Mouse (Mus musculus) liver, embryonic 12.5 days (tissue): ENCODE results near the gene Selplg. TPM values are rescaled to one million over a fixed set of nuclear protein-coding genes. Genes with fewer than 3 reads are reported as not detected.
A peak's percentile ranks its signal among the peaks of the same experiment; 100 is the strongest.
"Not testable (repeated sequence)": the region's sequence is repeated elsewhere in the genome, so short reads cannot be mapped to it uniquely, and the experiment has no call there.

ENCODE experiments used
- ATAC-seq: fragments of 200-750 bp; cut with Nextera tagmentation; 2 replicates; pipeline ENCODE4 v1.8.0; 2017; ENCODE audit warnings: moderate number of reproducible peaks, mild to moderate bottlenecking, moderate library complexity
- H3K27ac ChIP-seq: fragments of 300-500 bp; sonication (generic); 2 replicates; pipeline ENCODE4 v1.5.1; 2016; ENCODE audit warnings: mild to moderate bottlenecking
- H3K27me3 ChIP-seq: fragments of 300-500 bp; sonication (generic); replicated peaks from 2 replicates; pipeline ENCODE4 v1.6.1; 2016; ENCODE audit warnings: mild to moderate bottlenecking, moderate library complexity
- H3K36me3 ChIP-seq: fragments of 300-500 bp; sonication (generic); 2 replicates; pipeline ENCODE4 v1.6.1; 2016; ENCODE audit warnings: mild to moderate bottlenecking, moderate library complexity
- H3K4me1 ChIP-seq: fragments of 300-500 bp; sonication (generic); 2 replicates; pipeline ENCODE4 v1.6.1; 2016
- H3K4me2 ChIP-seq: fragments of 300-500 bp; sonication (generic); 2 replicates; pipeline ENCODE4 v1.6.1; 2016; ENCODE audit warnings: mild to moderate bottlenecking, moderate library complexity
- H3K4me3 ChIP-seq: fragments of 300-500 bp; sonication (generic); 2 replicates; pipeline ENCODE4 v1.5.1; 2016; ENCODE audit warnings: mild to moderate bottlenecking, moderate library complexity
- H3K9ac ChIP-seq: fragments of 300-500 bp; sonication (generic); 2 replicates; pipeline ENCODE4 v1.6.1; 2016; ENCODE audit warnings: mild to moderate bottlenecking, moderate library complexity
- H3K9me3 ChIP-seq: fragments of 300-500 bp; sonication (generic); replicated peaks from 2 replicates; pipeline ENCODE4 v1.6.1; 2016; ENCODE audit warnings: mild to moderate bottlenecking, moderate library complexity
- WGBS: fragments of 180-500 bp; shearing (Covaris S2); methylation state at CpG from one replicate; pipeline ENCODE4 v1.1.7; 2016; ENCODE audit not compliant: insufficient replicate concordance; 5-methylcytosine and 5-hydroxymethylcytosine counted together
- polyA plus RNA-seq: library from polyadenylated mRNA; unstranded; fragments of >200 nt; fragmentation: Nextera tagmentation; extraction: Ambion mirVana; gene quantifications from 2 replicates; pipeline ENCODE4 v1.2.1, GENCODE M21; 2016

Selplg gene
- polyA plus RNA-seq, 1 experiment from 2014 or later: 11.6 TPM

- Histone ChIP-seq H3K27ac (peak overlapping the region; percentile 50; the same call in 1 of the 2 replicates), H3K36me3 (peaks cover under 1% of the 10 kb centered on the region), H3K4me3 (no peak overlapping the region), H3K27me3 (peaks cover 28% of the 10 kb centered on the region), H3K9me3 (no peaks in the 10 kb centered on the region), H3K9ac (no peak overlapping the region), H3K4me1 (peaks cover 6% of the 10 kb centered on the region; the same call in 1 of the 2 replicates), H3K4me2 (no peak overlapping the region)
- ATAC-seq: no peak
- 18% methylated on average over 12 of the region's 12 CpGs for WGBS
Measured at GRCm38 (mm10) chr5:113783581-113784001, 48.9 kb downstream of the Selplg start.

DNA sequence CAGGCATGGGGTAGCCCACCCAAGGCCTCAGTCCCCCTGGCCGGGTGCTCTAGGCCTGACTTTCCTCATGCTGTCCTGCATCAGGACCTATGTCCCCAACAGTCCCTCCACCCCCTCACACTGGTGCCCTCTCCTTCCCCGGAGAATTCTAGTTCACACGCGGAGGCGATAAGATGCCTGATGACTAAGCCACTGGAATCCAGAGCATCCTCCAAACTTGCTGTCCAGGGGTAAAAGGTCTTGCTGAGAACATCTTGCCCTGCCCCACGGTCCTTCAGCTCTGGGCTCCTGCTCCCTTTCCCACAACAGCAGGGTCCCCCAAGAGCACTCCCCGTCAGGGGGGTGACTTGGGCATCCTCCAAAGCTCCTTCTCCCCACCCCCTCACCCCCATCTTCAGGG, 49.8 kb downstream of the Selplg start:
- 64% methylated on average over 7 of the region's 7 CpGs for WGBS
- no peak for ATAC-seq
- no peak overlapping the region for H3K27ac ChIP-seq
- 0 out of 2 replicates have a peak, but pooled peaks cover 5% of the 10 kb centered on the region for H3K4me1 ChIP-seq
- no peak overlapping the region for H3K4me3 ChIP-seq
- H3K36me3 ChIP-seq: peaks cover 9% of the 10 kb centered on the region
- no peak overlapping the region for H3K4me2 ChIP-seq
- no peaks in the 10 kb centered on the region for H3K9me3 ChIP-seq
- H3K27me3 ChIP-seq: peaks cover 28% of the 10 kb centered on the region
- no peak overlapping the region for H3K9ac ChIP-seq

DNA sequence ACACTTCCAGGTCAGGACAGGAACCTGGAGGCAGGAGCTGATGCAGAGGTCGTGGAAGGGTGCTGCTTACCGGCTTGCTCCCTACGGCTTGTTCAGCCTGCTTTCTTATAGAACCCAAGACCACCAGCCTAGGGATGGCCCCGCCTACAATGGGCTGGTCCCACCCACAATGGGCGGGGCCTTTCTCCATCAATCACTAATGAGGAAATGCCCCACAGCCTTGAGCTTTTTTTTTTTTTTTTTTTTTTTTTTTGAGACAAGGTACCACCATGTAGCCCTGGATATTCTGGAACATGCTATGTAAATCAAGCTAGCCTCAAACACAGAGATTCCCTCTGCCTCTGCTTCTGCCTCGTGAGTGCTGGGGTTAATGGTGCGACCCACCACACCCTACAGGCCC, 50.6 kb downstream of the Selplg start:
- H3K9ac ChIP-seq: no peak overlapping the region
- 0 out of 2 replicates have a peak, but pooled peaks cover 5% of the 10 kb centered on the region for H3K4me1 ChIP-seq
- WGBS: 67% methylated on average over 7 of the region's 7 CpGs
- no peak for ATAC-seq
- no peak overlapping the region for H3K4me3 ChIP-seq
- peaks cover 28% of the 10 kb centered on the region for H3K27me3 ChIP-seq
- no peak overlapping the region for H3K4me2 ChIP-seq
- no peak overlapping the region for H3K27ac ChIP-seq
- H3K9me3 ChIP-seq: no peaks in the 10 kb centered on the region
- peaks cover 16% of the 10 kb centered on the region for H3K36me3 ChIP-seq

- no peaks in the 10 kb centered on the region for H3K9me3 ChIP-seq
- no peak overlapping the region for H3K9ac ChIP-seq
- H3K27ac ChIP-seq: no peak overlapping the region
- no peak overlapping the region for H3K4me3 ChIP-seq
- peaks cover 28% of the 10 kb centered on the region for H3K27me3 ChIP-seq
- 72% methylated on average over 7 of the region's 7 CpGs for WGBS
- H3K4me1 ChIP-seq: 0 out of 2 replicates have a peak, but pooled peaks cover 5% of the 10 kb centered on the region
- ATAC-seq: no peak
- no peak overlapping the region for H3K4me2 ChIP-seq
- peaks cover 22% of the 10 kb centered on the region for H3K36me3 ChIP-seq
Measured at GRCm38 (mm10) chr5:113781254-113781653, 51.2 kb downstream of the Selplg start.

GRCm38 (mm10) chr5:113780763-113781162, 51.7 kb downstream of the Selplg start:
- Histone ChIP-seq H3K9me3 (no peaks in the 10 kb centered on the region), H3K4me3 (no peak overlapping the region), H3K4me1 (0 out of 2 replicates have a peak, but pooled peaks cover 5% of the 10 kb centered on the region), H3K27ac (no peak overlapping the region), H3K9ac (no peak overlapping the region), H3K4me2 (no peak overlapping the region), H3K36me3 (peaks cover 27% of the 10 kb centered on the region), H3K27me3 (peaks cover 28% of the 10 kb centered on the region)
- 78% methylated on average over 5 of the region's 5 CpGs for WGBS
- no peak for ATAC-seq

GRCm38 (mm10) chr5:113780082-113780752, 52.2 kb downstream of the Selplg start:
- Histone ChIP-seq H3K36me3 (peaks cover 33% of the 10 kb centered on the region), H3K4me2 (no peak overlapping the region), H3K4me3 (no peak overlapping the region), H3K4me1 (0 out of 2 replicates have a peak, but pooled peaks cover 5% of the 10 kb centered on the region), H3K27ac (no peak overlapping the region), H3K27me3 (peaks cover 28% of the 10 kb centered on the region), H3K9ac (no peak overlapping the region), H3K9me3 (no peaks in the 10 kb centered on the region)
- ATAC-seq: peak; percentile 33; the same call in 1 of the 2 replicates
- 81% methylated on average over 3 of the region's 3 CpGs for WGBS

DNA sequence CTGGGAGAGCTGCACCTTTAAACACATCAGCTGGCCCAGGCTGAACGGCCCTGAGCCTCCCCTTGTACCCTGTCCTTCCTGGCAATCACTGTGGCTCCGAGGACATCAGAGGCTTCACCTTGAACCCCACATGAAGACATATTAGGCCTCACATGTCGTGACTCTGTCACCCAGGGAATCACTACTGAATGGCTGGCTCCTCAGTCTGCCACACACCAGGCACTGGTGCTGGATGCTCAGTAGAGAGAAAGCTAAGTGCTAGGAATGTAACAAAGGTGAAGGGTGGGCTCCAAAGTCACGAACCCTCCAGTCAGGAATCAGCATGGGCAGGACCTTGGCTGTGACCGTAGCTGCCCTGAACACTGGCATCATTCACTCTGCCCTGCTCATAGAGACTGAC, 52.9 kb downstream of the Selplg start:
- 71% methylated on average over 5 of the region's 5 CpGs for WGBS
- ATAC-seq: no peak
- Histone ChIP-seq H3K27ac (no peak overlapping the region), H3K27me3 (peaks cover 22% of the 10 kb centered on the region), H3K9ac (no peak overlapping the region), H3K4me1 (0 out of 2 replicates have a peak, but pooled peaks cover 5% of the 10 kb centered on the region), H3K4me2 (no peak overlapping the region), H3K36me3 (peaks cover 39% of the 10 kb centered on the region), H3K9me3 (no peaks in the 10 kb centered on the region), H3K4me3 (no peak overlapping the region)

DNA sequence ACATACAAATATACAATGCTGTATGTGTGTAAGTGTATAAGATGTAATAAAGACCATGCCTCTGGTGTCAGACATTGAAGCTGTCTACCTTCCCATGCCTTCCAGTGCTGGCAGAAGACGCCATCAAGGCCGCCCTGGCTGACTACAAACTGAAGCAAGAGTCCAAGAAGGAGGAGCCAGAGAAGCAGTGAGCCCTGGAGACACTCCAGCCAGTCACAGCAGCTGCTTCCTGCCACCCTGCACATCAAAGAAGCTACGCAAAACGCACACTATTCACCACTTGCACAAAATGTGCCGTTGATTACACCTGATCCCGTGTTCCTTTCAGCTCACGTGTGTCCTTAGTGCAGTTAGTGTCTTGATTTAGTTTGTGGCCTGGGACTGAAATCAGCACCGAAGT, 54.7 kb downstream of the Selplg start:
- not testable (repeated sequence) for H3K9me3 ChIP-seq, H3K4me3 ChIP-seq, H3K27ac ChIP-seq, ATAC-seq, H3K4me2 ChIP-seq, H3K9ac ChIP-seq, H3K27me3 ChIP-seq
- 89% methylated on average over 8 of the region's 8 CpGs for WGBS
- Histone ChIP-seq H3K4me1 (peaks cover 17% of the 10 kb centered on the region), H3K36me3 (peaks cover 45% of the 10 kb centered on the region)

DNA sequence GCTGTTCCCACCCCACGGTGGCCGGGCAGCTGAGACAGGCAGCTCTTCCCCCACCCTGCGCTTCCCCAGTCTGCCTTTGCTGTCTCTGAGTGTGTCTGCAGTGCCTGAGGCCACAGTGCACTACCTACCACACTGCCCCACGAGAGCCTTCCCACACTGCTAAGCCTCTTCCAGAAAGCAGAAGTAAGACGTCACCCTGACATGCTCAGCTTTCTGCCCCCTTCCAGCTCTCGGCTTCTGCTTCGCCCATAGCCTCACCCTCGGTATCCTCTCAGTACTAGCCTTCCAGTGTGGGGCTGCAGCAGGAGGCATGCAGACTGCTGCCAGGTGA, 55.6 kb downstream of the Selplg start:
- 54% methylated on average over 8 of the region's 8 CpGs for WGBS
- H3K27ac ChIP-seq: 0 out of 2 replicates have a peak overlapping the region, but pooled peaks have one; percentile 42
- peaks cover 21% of the 10 kb centered on the region for H3K4me1 ChIP-seq
- H3K9me3 ChIP-seq: no peaks in the 10 kb centered on the region
- no peaks in the 10 kb centered on the region for H3K27me3 ChIP-seq
- ATAC-seq: no peak
- no peak overlapping the region for H3K4me3 ChIP-seq
- peaks cover 45% of the 10 kb centered on the region for H3K36me3 ChIP-seq
- H3K9ac ChIP-seq: no peak overlapping the region
- no peak overlapping the region for H3K4me2 ChIP-seq

GRCm38 (mm10) chr5:113776128-113776895, 56.1 kb downstream of the Selplg start:
- Histone ChIP-seq H3K4me3 (no peak overlapping the region), H3K4me2 (no peak overlapping the region), H3K36me3 (peaks cover 45% of the 10 kb centered on the region), H3K27me3 (no peaks in the 10 kb centered on the region), H3K9ac (no peak overlapping the region), H3K4me1 (peaks cover 22% of the 10 kb centered on the region), H3K27ac (peak overlapping the region; percentile 42), H3K9me3 (no peaks in the 10 kb centered on the region)
- ATAC-seq: no peak
- WGBS: 63% methylated on average over 15 of the region's 15 CpGs

DNA sequence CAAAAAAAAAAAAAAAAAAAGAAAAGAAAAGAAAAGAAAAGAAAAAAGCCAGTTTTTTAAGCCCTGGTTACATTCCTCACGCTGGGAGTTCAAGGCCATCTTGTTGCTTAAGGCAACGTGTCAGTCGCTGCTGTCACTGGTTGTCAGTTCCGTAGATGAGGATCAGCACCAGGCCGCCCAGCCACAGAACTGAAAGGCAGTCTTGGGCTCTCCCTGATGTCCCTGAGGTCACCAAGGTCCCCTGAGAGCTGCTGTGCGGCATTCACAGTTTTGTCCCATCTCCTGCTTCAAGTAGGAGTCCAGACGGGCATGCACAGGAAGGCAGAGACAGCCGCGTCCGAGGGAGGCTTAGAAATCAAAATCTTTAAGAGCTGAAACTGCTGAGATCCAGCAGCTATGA, 56.9 kb downstream of the Selplg start:
- Histone ChIP-seq H3K4me3 (no peak overlapping the region), H3K9me3 (no peaks in the 10 kb centered on the region), H3K4me2 (no peak overlapping the region), H3K9ac (no peak overlapping the region), H3K27ac (0 out of 2 replicates have a peak overlapping the region, but pooled peaks have one; percentile 20), H3K36me3 (peaks cover 45% of the 10 kb centered on the region), H3K4me1 (peaks cover 25% of the 10 kb centered on the region), H3K27me3 (no peaks in the 10 kb centered on the region)
- 83% methylated on average over 10 of the region's 10 CpGs for WGBS
- ATAC-seq: no peak

- Histone ChIP-seq H3K9ac (peak overlapping the region; percentile 85), H3K4me1 (peaks cover 44% of the 10 kb centered on the region), H3K36me3 (peaks cover 55% of the 10 kb centered on the region), H3K4me2 (peak overlapping the region; percentile 77), H3K9me3 (no peaks in the 10 kb centered on the region), H3K27me3 (no peaks in the 10 kb centered on the region), H3K4me3 (peak overlapping the region; percentile 98), H3K27ac (peak overlapping the region; percentile 91)
- peak; percentile 47 for ATAC-seq
- 1% methylated on average over 7 of the region's 7 CpGs for WGBS
Measured at GRCm38 (mm10) chr5:113773664-113774063, 58.8 kb downstream of the Selplg start.
